Mouse (Mus musculus): ENCODE measurements around the gene Rsph1. TPM values are rescaled to one million over a fixed set of nuclear protein-coding genes. Genes with fewer than 3 reads are reported as not detected.
A peak's percentile ranks its signal among the peaks of the same experiment; 100 is the strongest.

The Rsph1 gene
- polyA plus RNA-seq, 1 experiment: 0.13 TPM

DNA sequence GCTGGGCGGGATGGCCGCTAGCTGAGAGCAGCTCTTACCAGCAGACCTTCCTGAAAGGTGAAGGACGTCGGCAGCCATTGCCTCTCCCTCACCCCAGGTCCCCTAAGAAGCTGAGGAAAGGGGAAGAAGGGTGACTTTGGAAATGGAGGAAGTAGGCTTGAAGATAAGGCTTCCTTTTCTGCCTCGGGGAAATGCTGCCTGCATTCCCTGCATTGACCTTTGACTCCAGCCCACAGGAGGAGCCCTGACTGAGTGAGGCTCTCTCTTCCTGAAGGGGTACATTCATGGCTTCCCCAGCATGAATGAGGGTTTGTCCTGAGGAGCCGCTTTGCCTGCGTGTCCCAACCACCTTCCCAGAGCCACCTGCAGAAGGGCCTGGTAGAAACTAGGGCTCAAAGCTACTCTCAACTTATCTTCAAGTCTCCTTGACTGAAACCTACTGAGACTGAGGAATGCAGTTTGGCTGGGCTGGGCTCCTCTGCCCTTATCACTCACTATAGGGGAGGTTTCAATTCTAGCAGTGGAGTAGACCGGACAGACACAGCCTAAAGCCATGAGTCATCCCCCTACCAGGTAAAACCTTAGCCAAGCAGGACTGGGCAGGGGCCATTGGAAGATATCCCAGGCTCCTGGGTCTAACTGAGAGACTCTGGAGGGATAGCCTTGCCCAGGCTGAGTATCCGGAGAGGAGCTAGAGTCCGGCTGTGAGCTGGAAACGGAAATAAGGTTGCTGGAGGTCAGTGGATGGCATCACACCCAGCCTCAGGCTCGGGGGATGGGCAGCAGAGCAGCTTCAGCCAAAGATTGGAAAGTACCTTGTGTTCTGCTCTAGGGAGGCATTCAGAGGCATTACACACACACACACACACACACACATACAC is 28.0 kb upstream of the Rsph1 start:
- DNase-seq (ENCODE audit: low read depth in 1 of 2, low spot score in 2 of 2): no peak
- no peaks in the 10 kb centered on the region for H3K27me3 ChIP-seq (ENCODE audit: control insufficient read depth, insufficient read depth, low read length)
- H3K4me1 ChIP-seq (ENCODE audit: control insufficient read depth, insufficient read depth, insufficient read length): peaks cover 4% of the 10 kb centered on the region; the same call in 1 of the 2 replicates
- H3K36me3 ChIP-seq (ENCODE audit: control insufficient read depth, insufficient read depth, low read length): peaks cover 11% of the 10 kb centered on the region
- H3K4me3 ChIP-seq (ENCODE audit: extremely low read depth, insufficient read depth, insufficient read length): no peak overlapping the region
- no peak for TF ChIP-seq POLR2A (IDR thresholded peaks at IDR 0.05; ENCODE audit: low read depth, low read length)
- TF ChIP-seq CTCF (IDR thresholded peaks at IDR 0.05; ENCODE audit: extremely low read depth, insufficient read depth, insufficient read length, insufficient replicate concordance): no peak
- H3K27ac ChIP-seq (ENCODE audit: insufficient read depth, low read length): peak overlapping the region; percentile 17; the same call in 1 of the 2 replicates
- 69% methylated on average over 12 of the region's 12 CpGs for WGBS

DNA sequence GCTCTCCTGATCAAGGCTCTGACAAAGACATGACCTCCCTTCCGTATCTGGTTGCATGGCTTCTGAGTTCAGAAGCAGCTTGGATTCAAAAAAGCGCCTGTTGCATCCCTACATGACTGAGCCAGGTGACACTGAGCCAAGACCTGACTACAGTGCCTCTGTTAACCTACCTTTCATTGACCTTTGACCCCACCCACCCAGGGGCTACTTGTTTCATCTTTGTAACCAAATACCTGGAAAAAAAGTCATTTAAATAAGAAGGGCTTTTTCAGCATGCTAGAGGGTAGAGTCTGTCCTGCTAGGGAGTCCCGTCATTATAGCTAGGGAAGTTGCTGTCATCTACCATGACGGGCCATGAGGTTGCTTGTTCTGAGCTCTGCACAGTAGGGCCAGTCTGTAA is 26.2 kb upstream of the Rsph1 start:
- DNase-seq (ENCODE audit: low read depth in 1 of 2, low spot score in 2 of 2): no peak
- 90% methylated on average over 4 of the region's 4 CpGs for WGBS
- H3K4me3 ChIP-seq (ENCODE audit: extremely low read depth, insufficient read depth, insufficient read length): no peak overlapping the region
- TF ChIP-seq POLR2A (IDR thresholded peaks at IDR 0.05; ENCODE audit: low read depth, low read length) (no peak), CTCF (IDR thresholded peaks at IDR 0.05; ENCODE audit: extremely low read depth, insufficient read depth, insufficient read length, insufficient replicate concordance) (no peak)
- H3K27me3 ChIP-seq (ENCODE audit: control insufficient read depth, insufficient read depth, low read length): no peaks in the 10 kb centered on the region
- no peak overlapping the region for H3K27ac ChIP-seq (ENCODE audit: insufficient read depth, low read length)
- H3K4me1 ChIP-seq (ENCODE audit: control insufficient read depth, insufficient read depth, insufficient read length): peaks cover 4% of the 10 kb centered on the region; the same call in 1 of the 2 replicates
- H3K36me3 ChIP-seq (ENCODE audit: control insufficient read depth, insufficient read depth, low read length): peaks cover 11% of the 10 kb centered on the region

DNA sequence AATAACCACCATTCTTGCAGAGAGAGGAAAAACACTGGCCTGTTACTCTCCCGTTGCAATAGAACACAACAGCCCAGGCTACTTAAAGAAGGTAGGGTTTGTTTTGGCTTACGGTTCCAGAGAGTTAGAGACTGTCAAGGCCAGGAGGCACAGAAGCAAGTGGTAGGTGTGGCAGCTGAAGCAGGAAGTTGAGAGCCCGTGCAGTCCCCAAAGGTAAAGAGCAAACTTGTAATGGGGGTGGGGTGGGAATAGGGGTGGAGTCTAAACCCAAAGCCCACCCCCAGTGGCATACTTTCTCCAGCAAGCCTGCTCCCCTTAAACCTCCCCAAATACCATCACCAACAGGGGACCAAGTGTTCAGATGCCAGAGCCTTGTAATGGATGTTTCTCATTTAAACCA is 23.6 kb upstream of the Rsph1 start:
- Histone ChIP-seq H3K27ac (ENCODE audit: insufficient read depth, low read length) (no peak overlapping the region), H3K27me3 (ENCODE audit: control insufficient read depth, insufficient read depth, low read length) (no peaks in the 10 kb centered on the region), H3K4me3 (ENCODE audit: extremely low read depth, insufficient read depth, insufficient read length) (no peak overlapping the region), H3K4me1 (ENCODE audit: control insufficient read depth, insufficient read depth, insufficient read length) (peaks cover 7% of the 10 kb centered on the region; the same call in 1 of the 2 replicates), H3K36me3 (ENCODE audit: control insufficient read depth, insufficient read depth, low read length) (peaks cover 7% of the 10 kb centered on the region)
- 64% methylated on average over 3 of the region's 3 CpGs for WGBS
- DNase-seq (ENCODE audit: low read depth in 1 of 2, low spot score in 2 of 2): no peak
- TF ChIP-seq CTCF (IDR thresholded peaks at IDR 0.05; ENCODE audit: extremely low read depth, insufficient read depth, insufficient read length, insufficient replicate concordance) (no peak), POLR2A (IDR thresholded peaks at IDR 0.05; ENCODE audit: low read depth, low read length) (no peak)

DNA sequence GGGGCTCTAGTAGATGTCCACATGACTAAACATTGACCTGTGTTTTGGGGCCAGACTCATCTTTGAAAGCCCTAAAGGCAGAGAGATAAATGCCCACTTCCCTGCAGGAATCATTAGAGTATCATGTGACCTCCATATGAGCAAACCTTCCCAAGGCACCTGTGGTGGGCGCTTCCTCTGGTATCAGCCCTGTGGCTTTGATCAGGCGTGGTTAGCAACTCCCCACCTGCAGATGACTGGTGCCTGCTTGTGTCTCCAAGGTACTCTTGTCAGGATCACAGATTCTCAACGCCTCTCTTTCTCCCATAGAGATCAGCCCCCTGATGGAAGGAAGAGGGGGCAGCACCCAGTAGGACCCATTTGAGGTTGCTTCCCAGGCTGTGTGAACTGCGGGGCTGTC is 22.8 kb upstream of the Rsph1 start:
- TF ChIP-seq POLR2A (IDR thresholded peaks at IDR 0.05; ENCODE audit: low read depth, low read length) (no peak), CTCF (IDR thresholded peaks at IDR 0.05; ENCODE audit: extremely low read depth, insufficient read depth, insufficient read length, insufficient replicate concordance) (no peak)
- DNase-seq (ENCODE audit: low read depth in 1 of 2, low spot score in 2 of 2): no peak

DNA sequence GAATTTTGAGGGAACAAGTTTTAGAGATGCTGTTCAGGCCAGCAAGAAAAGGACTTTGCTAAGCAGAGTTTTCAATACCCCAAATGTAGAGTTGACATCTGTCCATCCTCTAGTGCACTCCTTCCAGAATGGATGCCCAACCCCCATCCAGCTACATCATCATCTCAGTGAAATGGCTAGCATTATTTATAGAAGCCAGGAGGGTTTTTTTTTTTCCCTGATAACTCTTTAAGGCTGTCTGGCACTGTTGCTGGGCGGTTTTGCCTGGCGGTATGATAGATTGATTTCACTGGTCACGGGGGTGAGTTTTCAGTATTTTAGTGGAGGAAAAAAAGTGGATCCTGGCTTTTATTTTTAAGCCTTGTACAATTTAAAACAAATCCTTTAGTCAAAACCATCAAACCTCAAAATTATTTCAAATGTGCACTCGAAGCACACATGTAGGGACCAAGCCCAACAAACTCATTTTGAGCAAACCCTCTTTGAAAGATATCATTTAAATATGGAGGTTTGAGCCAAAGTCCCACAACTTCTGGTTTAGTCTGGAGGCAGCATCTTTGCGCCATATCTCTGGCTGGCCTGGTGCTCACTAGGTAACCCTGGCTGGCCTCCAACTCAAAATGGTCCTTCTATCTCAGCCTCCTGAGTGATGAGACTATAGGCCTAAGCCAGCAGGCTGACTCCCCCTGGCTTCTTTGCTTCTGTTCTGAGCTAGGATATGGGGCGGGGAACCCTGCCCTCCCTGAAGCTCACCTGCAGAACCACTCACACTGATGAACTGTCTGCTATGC is 21.4 kb upstream of the Rsph1 start:
- no peak for DNase-seq (ENCODE audit: low read depth in 1 of 2, low spot score in 2 of 2)
- Histone ChIP-seq H3K36me3 (ENCODE audit: control insufficient read depth, insufficient read depth, low read length) (peaks cover 7% of the 10 kb centered on the region), H3K27ac (ENCODE audit: insufficient read depth, low read length) (no peak overlapping the region), H3K27me3 (ENCODE audit: control insufficient read depth, insufficient read depth, low read length) (no peaks in the 10 kb centered on the region), H3K4me3 (ENCODE audit: extremely low read depth, insufficient read depth, insufficient read length) (no peak overlapping the region), H3K4me1 (ENCODE audit: control insufficient read depth, insufficient read depth, insufficient read length) (peaks cover 9% of the 10 kb centered on the region; the same call in 1 of the 2 replicates)
- TF ChIP-seq POLR2A (IDR thresholded peaks at IDR 0.05; ENCODE audit: low read depth, low read length) (no peak), CTCF (IDR thresholded peaks at IDR 0.05; ENCODE audit: extremely low read depth, insufficient read depth, insufficient read length, insufficient replicate concordance) (no peak)
- 84% methylated on average over 6 of the region's 6 CpGs for WGBS

More for the DNA sequence above, 22.8 kb upstream of the Rsph1 start:
- WGBS: 74% methylated on average over 4 of the region's 4 CpGs
- Histone ChIP-seq H3K4me3 (ENCODE audit: extremely low read depth, insufficient read depth, insufficient read length) (no peak overlapping the region), H3K36me3 (ENCODE audit: control insufficient read depth, insufficient read depth, low read length) (peaks cover 7% of the 10 kb centered on the region), H3K27me3 (ENCODE audit: control insufficient read depth, insufficient read depth, low read length) (no peaks in the 10 kb centered on the region), H3K4me1 (ENCODE audit: control insufficient read depth, insufficient read depth, insufficient read length) (peaks cover 9% of the 10 kb centered on the region; the same call in 1 of the 2 replicates), H3K27ac (ENCODE audit: insufficient read depth, low read length) (no peak overlapping the region)

DNA sequence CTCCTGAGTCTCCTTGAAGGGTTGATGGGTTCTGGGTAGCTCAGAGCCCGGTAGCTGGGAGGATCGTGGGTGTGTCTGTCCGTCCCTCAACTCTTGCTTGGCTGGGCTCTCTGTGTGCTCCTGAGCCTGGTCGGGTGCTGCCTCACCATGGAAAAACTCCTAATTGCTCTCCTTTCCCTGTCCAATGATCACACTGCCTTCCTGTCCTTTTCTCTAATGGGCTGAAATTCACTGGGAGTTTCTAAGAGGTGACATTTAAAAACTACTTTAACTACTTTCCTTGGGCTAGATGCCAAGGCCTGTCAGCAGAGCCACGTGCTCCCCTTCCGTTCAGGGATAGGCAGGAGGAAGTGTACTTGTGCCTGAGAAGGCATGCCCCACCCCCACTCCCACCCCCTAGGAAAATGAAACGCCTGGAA is 20.3 kb upstream of the Rsph1 start:
- TF ChIP-seq CTCF (IDR thresholded peaks at IDR 0.05; ENCODE audit: extremely low read depth, insufficient read depth, insufficient read length, insufficient replicate concordance): no peak
- TF ChIP-seq POLR2A (IDR thresholded peaks at IDR 0.05; ENCODE audit: low read depth, low read length): no peak
- DNase-seq (ENCODE audit: low read depth in 1 of 2, low spot score in 2 of 2): no peak
- Histone ChIP-seq H3K36me3 (ENCODE audit: control insufficient read depth, insufficient read depth, low read length) (0 out of 2 replicates have a peak, but pooled peaks cover 1% of the 10 kb centered on the region), H3K4me3 (ENCODE audit: extremely low read depth, insufficient read depth, insufficient read length) (no peak overlapping the region; the same call in 1 of the 2 replicates), H3K27ac (ENCODE audit: insufficient read depth, low read length) (no peak overlapping the region), H3K4me1 (ENCODE audit: control insufficient read depth, insufficient read depth, insufficient read length) (peaks cover 9% of the 10 kb centered on the region; the same call in 1 of the 2 replicates), H3K27me3 (ENCODE audit: control insufficient read depth, insufficient read depth, low read length) (no peaks in the 10 kb centered on the region)
- WGBS: 9% methylated on average over 7 of the region's 7 CpGs

Measured in spleen, adult 2 months (tissue).